Mouse (Mus musculus) myocyte (in vitro differentiated cells): ENCODE results near the gene Ddx20. TPM values are rescaled to one million over a fixed set of nuclear protein-coding genes. Genes with fewer than 3 reads are reported as not detected.

Source experiments
- H3K27me3 ChIP-seq: one replicate; pipeline ENCODE4 v1.6.1; 2011; ENCODE audit not compliant: control insufficient read depth, insufficient read depth, insufficient read length
- H3K36me3 ChIP-seq: one replicate; pipeline ENCODE4 v1.6.1; 2011; ENCODE audit not compliant: control insufficient read depth, insufficient read depth
- H3K4me2 ChIP-seq: one replicate; pipeline ENCODE4 v1.6.1; 2011; ENCODE audit warnings: low read depth, control low read depth
- H3K4me3 ChIP-seq: one replicate; pipeline ENCODE4 v1.5.1; 2011; ENCODE audit warnings: mild to moderate bottlenecking, control low read depth, moderate library complexity
- H3K79me2 ChIP-seq: one replicate; pipeline ENCODE4 v1.6.1; 2011; ENCODE audit not compliant: control insufficient read depth, insufficient read depth
- H3ac ChIP-seq: one replicate; pipeline ENCODE4 v1.6.1; 2011; ENCODE audit not compliant: control insufficient read depth, insufficient read length
- CEBPB ChIP-seq: IDR thresholded peaks from 2 replicates; pipeline ENCODE4 v1.6.1; 2011; ENCODE audit warnings: mild to moderate bottlenecking, moderate library complexity; ENCODE audit not compliant: poor library complexity, insufficient read depth, severe bottlenecking
- E2F4 ChIP-seq: IDR thresholded peaks from one replicate; pipeline ENCODE4 v1.6.1; 2011; ENCODE audit warnings: mild to moderate bottlenecking, control low read depth, moderate library complexity; ENCODE audit not compliant: insufficient read depth
- MAX ChIP-seq: IDR thresholded peaks from one replicate; pipeline ENCODE4 v1.6.1; 2011; ENCODE audit warnings: low read depth, mild to moderate bottlenecking, control low read depth
- MYOD1 ChIP-seq, 3 experiments: IDR thresholded peaks; one replicate each; pipeline ENCODE4 v1.6.1; 2011; ENCODE audit warnings: control low read depth in 2 of 3, low read depth in 2 of 3, mild to moderate bottlenecking in 2 of 3, moderate library complexity in 1 of 3; ENCODE audit not compliant: insufficient read length in 2 of 3, control insufficient read depth in 1 of 3
- MYOG ChIP-seq, 3 experiments: IDR thresholded peaks; one replicate each; pipeline ENCODE4 v1.6.1; 2011; ENCODE audit warnings: control low read depth in 2 of 3, low read depth in 2 of 3, mild to moderate bottlenecking in 2 of 3; ENCODE audit not compliant: insufficient read length in 2 of 3, control insufficient read depth in 1 of 3, insufficient read depth in 1 of 3
- POLR2A ChIP-seq: IDR thresholded peaks from one replicate; pipeline ENCODE4 v1.6.1; 2011; ENCODE audit warnings: low read depth, mild to moderate bottlenecking, control low read depth, moderate library complexity; ENCODE audit not compliant: insufficient read length
- POLR2AphosphoS2 ChIP-seq: IDR thresholded peaks from one replicate; pipeline ENCODE4 v1.6.1; 2011; ENCODE audit warnings: low read depth, control low read depth; ENCODE audit not compliant: insufficient read length
- REST ChIP-seq: IDR thresholded peaks from one replicate; pipeline ENCODE4 v1.6.1; 2011; ENCODE audit warnings: mild to moderate bottlenecking, control low read depth, moderate library complexity; ENCODE audit not compliant: insufficient read depth, insufficient read length
- SRF ChIP-seq: IDR thresholded peaks from one replicate; pipeline ENCODE4 v1.6.1; 2011; ENCODE audit warnings: low read depth; ENCODE audit not compliant: control insufficient read depth, insufficient read length
- TCF12 ChIP-seq: IDR thresholded peaks from one replicate; pipeline ENCODE4 v1.6.1; 2011; ENCODE audit warnings: mild to moderate bottlenecking, control low read depth; ENCODE audit not compliant: poor library complexity, insufficient read depth, severe bottlenecking
- TCF3 ChIP-seq: IDR thresholded peaks from one replicate; pipeline ENCODE4 v1.6.1; 2011; ENCODE audit warnings: low read depth, control low read depth; ENCODE audit not compliant: insufficient read length
- USF1 ChIP-seq: IDR thresholded peaks from one replicate; pipeline ENCODE4 v1.6.1; 2011; ENCODE audit warnings: low read depth, mild to moderate bottlenecking, control low read depth, moderate library complexity
- polyA plus RNA-seq: library from polyadenylated mRNA; unstranded; fragments of >200 nt; fragmentation: generic; extraction: Trizol; gene quantifications from one replicate; pipeline ENCODE4 v1.2.1, GENCODE M21; 2012; ENCODE audit warnings: missing spikeins

Ddx20 gene
- polyA plus RNA-seq, 1 experiment, result 7.5 TPM

DNA sequence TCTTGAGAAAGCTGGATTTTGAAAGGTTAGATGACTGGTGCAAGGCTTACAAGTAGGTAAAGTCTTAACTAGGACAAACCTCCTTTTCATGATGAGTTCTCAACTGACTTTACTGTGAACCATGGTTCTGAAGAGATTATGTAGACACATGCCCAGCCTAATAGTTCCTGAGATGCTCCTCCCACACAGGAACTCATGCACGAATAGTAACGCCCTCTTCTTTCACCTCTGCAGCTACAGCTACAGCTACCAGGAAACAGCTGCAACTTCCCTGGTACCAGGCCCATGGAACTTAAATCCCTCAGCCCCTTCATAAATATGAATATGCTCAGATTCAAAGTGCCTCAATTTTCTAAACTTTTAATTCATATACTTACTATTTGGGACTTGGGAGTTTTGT lies 11.4 kb downstream of the Ddx20 start:
- H3K27me3 ChIP-seq, result no peaks in the 10 kb centered on the region
- H3K4me3 ChIP-seq, result no peak overlapping the region
- H3K79me2 ChIP-seq, result no peaks in the 10 kb centered on the region
- peaks cover 23% of the 10 kb centered on the region for H3K36me3 ChIP-seq
- H3K4me2 ChIP-seq, result no peak overlapping the region
- TF ChIP-seq REST, result no peak
- no peak for TF ChIP-seq MYOG (IDR thresholded peaks at IDR 0.05; ENCODE audit: control insufficient read depth in 1 of 3, insufficient read depth in 1 of 3, insufficient read length in 2 of 3, low read depth in 2 of 3)
- no peak for TF ChIP-seq E2F4
- no peak for TF ChIP-seq POLR2A
- TF ChIP-seq CEBPB, result no peak
- no peak for TF ChIP-seq TCF3
- TF ChIP-seq SRF, result no peak
- TF ChIP-seq MAX, result no peak
- TF ChIP-seq USF1, result no peak
- no peak for TF ChIP-seq TCF12
- TF ChIP-seq MYOD1 (IDR thresholded peaks at IDR 0.05; ENCODE audit: control insufficient read depth in 1 of 3, insufficient read length in 2 of 3, low read depth in 2 of 3), result no peak
- no peak for TF ChIP-seq POLR2AphosphoS2
- H3ac ChIP-seq, result no peak overlapping the region

DNA sequence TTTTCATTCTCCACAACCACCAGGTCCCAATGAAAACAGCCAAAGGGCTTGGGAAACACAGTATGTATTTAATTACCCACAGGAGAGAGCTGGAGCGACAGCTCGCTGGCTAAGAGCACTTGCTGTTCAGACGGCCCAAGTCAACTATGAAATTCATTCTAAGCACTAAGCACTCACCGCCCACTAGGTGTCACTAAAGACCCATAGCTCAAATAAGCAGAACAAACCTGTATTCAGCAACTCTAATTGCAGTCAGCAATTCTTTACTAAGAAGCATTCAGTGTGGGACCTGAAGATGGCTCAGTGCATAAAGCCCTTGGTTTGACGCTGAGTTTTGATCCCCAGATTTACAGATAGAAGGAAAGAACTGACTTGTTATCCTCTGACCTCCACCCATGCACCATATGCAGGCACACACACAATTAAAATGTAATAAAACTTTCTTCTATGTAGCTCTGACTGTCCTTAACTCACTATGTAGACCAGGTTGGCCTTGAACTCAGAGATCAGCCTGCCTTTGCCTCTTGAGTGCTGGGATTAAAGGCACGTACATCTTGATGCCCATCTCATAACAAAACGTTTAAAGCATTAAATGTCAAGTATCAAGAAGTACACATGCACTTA lies 12.7 kb downstream of the Ddx20 start:
- TF ChIP-seq MYOD1 (IDR thresholded peaks at IDR 0.05; ENCODE audit: control insufficient read depth in 1 of 3, insufficient read length in 2 of 3, low read depth in 2 of 3), result no peak
- TF ChIP-seq MYOG (IDR thresholded peaks at IDR 0.05; ENCODE audit: control insufficient read depth in 1 of 3, insufficient read depth in 1 of 3, insufficient read length in 2 of 3, low read depth in 2 of 3), result no peak
- TF ChIP-seq E2F4, result no peak
- TF ChIP-seq CEBPB, result no peak
- TF ChIP-seq POLR2A, result no peak
- no peak for TF ChIP-seq TCF12
- TF ChIP-seq POLR2AphosphoS2, result no peak
- TF ChIP-seq MAX, result no peak
- no peak for TF ChIP-seq TCF3
- no peak for TF ChIP-seq REST
- TF ChIP-seq SRF, result no peak
- no peak for TF ChIP-seq USF1
- Histone ChIP-seq H3K79me2 (no peaks in the 10 kb centered on the region), H3K36me3 (peaks cover 11% of the 10 kb centered on the region)

DNA sequence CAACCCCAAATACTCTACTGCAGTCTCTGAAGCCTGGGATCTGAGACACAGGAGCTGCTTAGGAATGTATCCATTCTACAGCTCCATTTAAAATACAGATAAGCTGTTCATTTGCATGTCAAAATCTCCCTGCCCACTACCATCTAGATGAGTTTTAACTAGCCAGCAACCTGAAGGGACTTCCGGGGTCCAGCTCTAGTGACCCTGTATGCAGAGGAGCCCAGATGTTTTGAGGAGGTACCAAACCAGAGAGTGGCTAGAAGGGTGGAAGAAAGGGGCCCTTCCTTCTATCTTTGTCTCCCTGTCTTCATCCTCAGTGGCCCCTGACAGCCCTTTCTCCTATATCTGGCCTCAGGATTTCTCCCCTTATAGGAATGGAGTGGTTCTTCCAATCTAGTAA lies 16.6 kb downstream of the Ddx20 start:
- TF ChIP-seq USF1 (no peak), POLR2A (no peak), CEBPB (no peak), E2F4 (no peak), TCF12 (no peak), MAX (no peak), TCF3 (no peak)
- Histone ChIP-seq H3ac (no peak overlapping the region), H3K4me2 (no peak overlapping the region), H3K36me3 (no peaks in the 10 kb centered on the region), H3K27me3 (peaks cover 14% of the 10 kb centered on the region), H3K79me2 (no peaks in the 10 kb centered on the region), H3K4me3 (no peak overlapping the region)

More for the DNA sequence above, 12.7 kb downstream of the Ddx20 start:
- Histone ChIP-seq H3ac (no peak overlapping the region), H3K4me2 (no peak overlapping the region), H3K4me3 (no peak overlapping the region), H3K27me3 (no peaks in the 10 kb centered on the region)

DNA sequence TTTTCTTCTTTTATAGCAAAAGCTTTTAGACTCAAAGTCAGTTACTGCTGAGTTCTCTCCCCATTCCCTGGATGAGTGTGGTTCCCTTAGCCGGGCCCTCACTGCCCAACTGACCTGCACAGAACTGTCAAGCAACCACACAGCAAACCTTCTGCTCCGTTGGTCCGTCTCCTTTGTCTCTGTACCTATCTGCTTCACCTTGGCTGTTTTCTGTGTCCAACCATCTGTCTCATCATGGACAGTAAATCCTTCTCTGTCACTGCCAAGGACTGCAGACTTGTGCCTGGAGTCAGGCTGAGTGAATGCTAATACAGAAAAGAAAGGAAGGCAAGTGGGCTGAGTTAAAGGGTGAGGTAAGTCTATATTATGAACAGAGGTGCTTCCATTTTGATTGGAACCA lies 17.6 kb downstream of the Ddx20 start:
- Histone ChIP-seq H3K27me3 (peaks cover 14% of the 10 kb centered on the region), H3K4me3 (no peak overlapping the region), H3K79me2 (no peaks in the 10 kb centered on the region), H3ac (no peak overlapping the region), H3K36me3 (no peaks in the 10 kb centered on the region), H3K4me2 (no peak overlapping the region)
- TF ChIP-seq POLR2A (no peak), E2F4 (no peak), MAX (no peak), POLR2AphosphoS2 (no peak), MYOG (IDR thresholded peaks at IDR 0.05; ENCODE audit: control insufficient read depth in 1 of 3, insufficient read depth in 1 of 3, insufficient read length in 2 of 3, low read depth in 2 of 3) (no peak), TCF12 (no peak), TCF3 (no peak), CEBPB (no peak), REST (no peak), SRF (no peak), MYOD1 (IDR thresholded peaks at IDR 0.05; ENCODE audit: control insufficient read depth in 1 of 3, insufficient read length in 2 of 3, low read depth in 2 of 3) (no peak), USF1 (no peak)

DNA sequence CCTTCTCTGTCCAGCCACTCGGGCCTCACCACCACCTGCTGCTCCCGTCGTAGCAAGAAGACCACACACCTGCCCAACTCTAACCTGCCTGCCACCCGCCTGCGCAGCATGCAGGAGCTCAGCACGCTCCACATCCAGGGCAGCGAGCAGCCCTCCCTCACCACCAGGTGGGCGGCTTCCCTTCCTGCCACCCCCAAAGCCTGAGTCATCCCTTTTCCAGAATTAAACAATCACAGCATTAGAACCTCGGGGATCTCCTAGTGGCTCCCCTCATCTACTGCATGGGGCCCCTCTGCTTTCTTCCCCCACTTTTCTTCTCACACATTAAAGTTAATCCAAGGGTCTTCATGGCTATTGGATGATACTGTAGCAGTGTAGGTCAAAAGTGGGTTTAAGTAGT lies 19.2 kb downstream of the Ddx20 start:
- H3K4me2 ChIP-seq, result no peak overlapping the region
- no peaks in the 10 kb centered on the region for H3K36me3 ChIP-seq
- peaks cover 14% of the 10 kb centered on the region for H3K27me3 ChIP-seq
- no peak overlapping the region for H3ac ChIP-seq
- no peaks in the 10 kb centered on the region for H3K79me2 ChIP-seq
- TF ChIP-seq MYOD1 (IDR thresholded peaks at IDR 0.05; ENCODE audit: control insufficient read depth in 1 of 3, insufficient read length in 2 of 3, low read depth in 2 of 3) (no peak), TCF3 (no peak), E2F4 (no peak), TCF12 (no peak), POLR2AphosphoS2 (no peak), POLR2A (no peak), MYOG (IDR thresholded peaks at IDR 0.05; ENCODE audit: control insufficient read depth in 1 of 3, insufficient read depth in 1 of 3, insufficient read length in 2 of 3, low read depth in 2 of 3) (no peak), MAX (no peak)
- H3K4me3 ChIP-seq, result no peak overlapping the region
